Mouse (Mus musculus) liver, embryonic 14.5 days (tissue): Measurements from ENCODE around the gene Eif4b.

Experiments
- CTCF ChIP-seq: IDR thresholded peaks from 2 replicates; pipeline ENCODE4 v1.5.1; 2016; ENCODE audit warnings: antibody characterized with exemption, low read depth, control low read depth
- EP300 ChIP-seq: IDR thresholded peaks from 2 replicates; pipeline ENCODE4 v1.6.1; 2016; ENCODE audit warnings: antibody characterized with exemption, low read depth

DNA sequence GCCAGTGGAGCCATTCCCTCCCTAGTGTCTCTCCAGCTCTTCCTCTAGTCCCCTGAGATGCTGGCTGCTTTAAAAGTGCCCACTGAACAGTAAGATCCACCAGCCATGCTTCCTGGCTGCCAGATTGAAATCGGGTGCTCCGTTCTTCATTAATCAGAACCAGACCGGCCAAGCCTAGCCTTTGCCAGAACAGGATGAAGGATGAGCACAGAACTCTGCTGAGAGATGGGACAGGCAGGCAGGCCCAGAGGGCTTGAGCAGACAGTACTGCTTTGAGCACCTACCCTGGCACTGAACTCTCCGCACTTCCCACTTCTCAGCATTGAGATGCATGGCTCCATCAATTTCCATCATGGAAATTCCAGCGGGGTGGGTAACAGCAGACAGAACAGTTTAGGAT, 25.7 kb downstream of the Eif4b start:
- TF ChIP-seq CTCF (no peak), EP300 (no peak)
